Mouse (Mus musculus): ENCODE data around the gene Cstad.

Gene Cstad

GRCm38 (mm10) chr2:30599621-30600020, 4.8 kb downstream of the Cstad start:
- no peak for DNase-seq

GRCm38 (mm10) chr2:30600291-30600690, 5.5 kb downstream of the Cstad start:
- DNase-seq = peak; percentile 62 to 74

GRCm38 (mm10) chr2:30600965-30601841, 6.4 kb downstream of the Cstad start:
- DNase-seq = peak; percentile 80 to 88

- DNase-seq = no peak
Observed at GRCm38 (mm10) chr2:30602451-30602850, 7.6 kb downstream of the Cstad start.

GRCm38 (mm10) chr2:30603731-30604130, 8.9 kb downstream of the Cstad start:
- no peak for DNase-seq

GRCm38 (mm10) chr2:30604880-30605761, 10.3 kb downstream of the Cstad start:
- peak; percentile 87 to 90 for DNase-seq

- DNase-seq = peak; percentile 64 to 73
Observed at GRCm38 (mm10) chr2:30605762-30606051, 10.9 kb downstream of the Cstad start.

- DNase-seq = peak; percentile 60 to 73
Observed at GRCm38 (mm10) chr2:30606621-30607052, 11.8 kb downstream of the Cstad start.

GRCm38 (mm10) chr2:30607941-30608340, 13.1 kb downstream of the Cstad start:
- DNase-seq = no peak

GRCm38 (mm10) chr2:30608690-30609201, 13.9 kb downstream of the Cstad start:
- no peak for DNase-seq

GRCm38 (mm10) chr2:30613574-30613973, 18.7 kb downstream of the Cstad start:
- peak; percentile 84 to 90 for DNase-seq

GRCm38 (mm10) chr2:30614151-30614923, 19.5 kb downstream of the Cstad start:
- peak; percentile 53 to 61 for DNase-seq

- no peak for DNase-seq
Observed at GRCm38 (mm10) chr2:30615869-30616268, 21.0 kb downstream of the Cstad start.

- DNase-seq = no peak
Observed at GRCm38 (mm10) chr2:30616464-30616863, 21.6 kb downstream of the Cstad start.

GRCm38 (mm10) chr2:30618487-30619248, 23.8 kb downstream of the Cstad start:
- peak; percentile 66 to 80 for DNase-seq

GRCm38 (mm10) chr2:30623873-30624272, 29.0 kb downstream of the Cstad start:
- DNase-seq = no peak

- no peak for DNase-seq
Observed at GRCm38 (mm10) chr2:30625296-30625826, 30.5 kb downstream of the Cstad start.

- DNase-seq = peak in 1 of 2 experiments; percentile 49
Observed at GRCm38 (mm10) chr2:30626058-30626675, 31.3 kb downstream of the Cstad start.

GRCm38 (mm10) chr2:30627338-30627737, 32.5 kb downstream of the Cstad start:
- no peak for DNase-seq

GRCm38 (mm10) chr2:30628374-30628773, 33.5 kb downstream of the Cstad start:
- DNase-seq = no peak

All from kidney, postnatal 4 days (tissue).